In genomic region chr17:45723732-45724573, GRCm38 (mm10) we compare ENCODE assay signal across 8 mouse cellular contexts. TPM values are rescaled to one million over a fixed set of nuclear protein-coding genes. Genes with fewer than 3 reads are reported as not detected.
A peak's percentile ranks its signal among the peaks of the same experiment; 100 is the strongest.
DNase-seq lines count a peak whose midpoint lies in the region; ATAC-seq lines count a peak whose summit lies in the region.

No protein-coding gene starts in this region.

- no peaks in the 10 kb centered on the region for H3K9me3 ChIP-seq in embryonic facial prominence, embryonic 10.5 days
- H3K9me3 ChIP-seq in liver, embryonic 12.5 days (replicated peaks): no peaks in the 10 kb centered on the region
- H3K9me3 ChIP-seq in stomach, embryonic 15.5 days: no peaks in the 10 kb centered on the region

- peak; percentile 71 to 74 for DNase-seq in B cell, adult 2 months
- DNase-seq in adrenal gland, postnatal 25 days: peak; percentile 77
- peak; percentile 91 for DNase-seq in embryonic facial prominence, embryonic 10.5 days (ENCODE audit: low spot score)
- DNase-seq in heart, adult 9 months (ENCODE audit: low spot score in 2 of 2): peak; percentile 41 to 68
- peak; percentile 79 for DNase-seq in kidney, adult 9 months
- DNase-seq in natural killer cell, adult 2 months (ENCODE audit: low spot score in 2 of 2): peak; percentile 45 to 49

- 0 out of 2 replicates have a peak, but pooled peaks cover 7% of the 10 kb centered on the region for H3K27me3 ChIP-seq in embryonic facial prominence, embryonic 10.5 days (replicated peaks; ENCODE audit: low read depth, poor library complexity, severe bottlenecking)
- H3K27me3 ChIP-seq in liver, embryonic 12.5 days (replicated peaks): 0 out of 2 replicates have a peak, but pooled peaks cover 10% of the 10 kb centered on the region
- no peaks in the 10 kb centered on the region for H3K27me3 ChIP-seq in stomach, embryonic 15.5 days (replicated peaks)

- H3K27ac ChIP-seq in embryonic facial prominence, embryonic 10.5 days (replicated peaks): peak overlapping the region; percentile 92
- H3K27ac ChIP-seq in liver, embryonic 12.5 days: peak overlapping the region; percentile 6; the same call in 1 of the 2 replicates
- peak overlapping the region; percentile 72 for H3K27ac ChIP-seq in stomach, embryonic 15.5 days

- peak overlapping the region; percentile 68 for H3K4me3 ChIP-seq in embryonic facial prominence, embryonic 10.5 days
- H3K4me3 ChIP-seq in liver, embryonic 12.5 days: peak overlapping the region; percentile 48
- H3K4me3 ChIP-seq in stomach, embryonic 15.5 days (replicated peaks): peak overlapping the region; percentile 47

- 5% methylated on average over 25 of the region's 25 CpGs for WGBS in embryonic facial prominence, embryonic 10.5 days
- WGBS in liver, embryonic 12.5 days (ENCODE audit: insufficient replicate concordance): 9% methylated on average over 25 of the region's 25 CpGs
- 3% methylated on average over 25 of the region's 25 CpGs for WGBS in stomach, embryonic 15.5 days

- peak overlapping the region; percentile 76 for H3K4me2 ChIP-seq in liver, embryonic 12.5 days
- H3K4me2 ChIP-seq in stomach, embryonic 15.5 days: peak overlapping the region; percentile 80

- H3K4me1 ChIP-seq in embryonic facial prominence, embryonic 10.5 days: peaks cover 53% of the 10 kb centered on the region
- peaks cover 43% of the 10 kb centered on the region for H3K4me1 ChIP-seq in liver, embryonic 12.5 days
- peaks cover 3% of the 10 kb centered on the region; the same call in 1 of the 2 replicates for H3K4me1 ChIP-seq in stomach, embryonic 15.5 days

- ATAC-seq in liver, embryonic 12.5 days: no peak
- 0 out of 2 replicates have a peak, but pooled peaks have one; percentile 49 for ATAC-seq in stomach, embryonic 15.5 days (ENCODE audit: insufficient read depth, low FRiP score, low read depth)

- 0 out of 2 replicates have a peak, but pooled peaks cover 2% of the 10 kb centered on the region for H3K36me3 ChIP-seq in embryonic facial prominence, embryonic 10.5 days (replicated peaks)
- H3K36me3 ChIP-seq in liver, embryonic 12.5 days: no peaks in the 10 kb centered on the region
- no peaks in the 10 kb centered on the region for H3K36me3 ChIP-seq in stomach, embryonic 15.5 days

- H3K9ac ChIP-seq in liver, embryonic 12.5 days: peak overlapping the region; percentile 66
- peak overlapping the region; percentile 47; the same call in 1 of the 2 replicates for H3K9ac ChIP-seq in stomach, embryonic 15.5 days

RNA-seq across cellular contexts. Expression of gene 1600014C23Rik, which starts 9.7 kb away (rescaled TPM):
- total RNA-seq in adrenal gland, postnatal 25 days (2021): not detected in 2 replicates
- polyA plus RNA-seq in embryonic facial prominence, embryonic 10.5 days (2016; fragmentation: Nextera tagmentation; extraction: Ambion mirVana): not detected in 2 replicates
- not detected in 2 replicates for polyA plus RNA-seq in liver, embryonic 12.5 days (2016; fragmentation: Nextera tagmentation; extraction: Ambion mirVana)
- not detected in 2 replicates for polyA plus RNA-seq in stomach, embryonic 15.5 days (2015; fragmentation: Nextera tagmentation; extraction: Ambion mirVana)

RNA-seq across cellular contexts. Expression of gene Tmem63b, which starts 37.2 kb away (rescaled TPM):
- 51.6 TPM in 2 replicates for total RNA-seq in adrenal gland, postnatal 25 days (2021)
- 41.6 and 51.6 TPM in 2 replicates for polyA plus RNA-seq in embryonic facial prominence, embryonic 10.5 days (2016; fragmentation: Nextera tagmentation; extraction: Ambion mirVana)
- polyA plus RNA-seq in liver, embryonic 12.5 days (2016; fragmentation: Nextera tagmentation; extraction: Ambion mirVana): 12.9 and 13.7 TPM in 2 replicates
- polyA plus RNA-seq in stomach, embryonic 15.5 days (2015; fragmentation: Nextera tagmentation; extraction: Ambion mirVana): 39.8 and 43.3 TPM in 2 replicates

RNA-seq across cellular contexts. Expression of gene Mrpl14, which starts 37.8 kb away (rescaled TPM):
- total RNA-seq in adrenal gland, postnatal 25 days (2021): 101 and 124 TPM in 2 replicates
- 156 and 170 TPM in 2 replicates for polyA plus RNA-seq in embryonic facial prominence, embryonic 10.5 days (2016; fragmentation: Nextera tagmentation; extraction: Ambion mirVana)
- polyA plus RNA-seq in liver, embryonic 12.5 days (2016; fragmentation: Nextera tagmentation; extraction: Ambion mirVana): 148 and 151 TPM in 2 replicates
- 145 and 154 TPM in 2 replicates for polyA plus RNA-seq in stomach, embryonic 15.5 days (2015; fragmentation: Nextera tagmentation; extraction: Ambion mirVana)

Comparison
In these comparisons a context has a peak if more than half of its experiments do, and no peak if none do; other contexts are left out.
1. H3K27ac ChIP-seq: peak in every context shown above with its lines; median percentile 92 in embryonic facial prominence, embryonic 10.5 days; 72 in stomach, embryonic 15.5 days; 6 in liver, embryonic 12.5 days.